Mouse (Mus musculus): ENCODE data around the gene Rsu1. TPM values are rescaled to one million over a fixed set of nuclear protein-coding genes. Genes with fewer than 3 reads are reported as not detected.

Gene Rsu1
- polyA plus RNA-seq, 1 experiment from 2014 or later: 68.3 TPM

- H3K36me3 ChIP-seq (ENCODE audit: control insufficient read depth, insufficient read depth): no peaks in the 10 kb centered on the region
- TF ChIP-seq CTCF (IDR thresholded peaks at IDR 0.05; ENCODE audit: low read depth): no peak
- H3K27me3 ChIP-seq (replicated peaks; ENCODE audit: control insufficient read depth, insufficient read depth, low read length): no peaks in the 10 kb centered on the region
- H3K4me1 ChIP-seq (replicated peaks; ENCODE audit: control insufficient read depth, insufficient read depth, low read length): no peaks in the 10 kb centered on the region
- no peak for ATAC-seq
- H3K9me3 ChIP-seq (ENCODE audit: control insufficient read depth): no peaks in the 10 kb centered on the region
- no peak overlapping the region for H3K27ac ChIP-seq (ENCODE audit: low read depth, low read length)
- WGBS: 79% methylated on average over 12 of the region's 12 CpGs
- no peak overlapping the region for H3K9ac ChIP-seq (ENCODE audit: low read depth, low read length)
- H3K4me2 ChIP-seq (replicated peaks; ENCODE audit: low read depth): no peak overlapping the region
- H3K4me3 ChIP-seq (ENCODE audit: low read depth, low read length): no peak overlapping the region
These were observed 37.9 kb downstream of the Rsu1 start for GRCm38 (mm10) chr2:13233254-13233835.

GRCm38 (mm10) chr2:13232305-13232704 is 38.9 kb downstream of the Rsu1 start:
- no peak overlapping the region for H3K4me3 ChIP-seq (ENCODE audit: low read depth, low read length)
- no peak overlapping the region for H3K4me2 ChIP-seq (replicated peaks; ENCODE audit: low read depth)
- H3K27me3 ChIP-seq (replicated peaks; ENCODE audit: control insufficient read depth, insufficient read depth, low read length): no peaks in the 10 kb centered on the region
- no peaks in the 10 kb centered on the region for H3K4me1 ChIP-seq (replicated peaks; ENCODE audit: control insufficient read depth, insufficient read depth, low read length)
- H3K27ac ChIP-seq (ENCODE audit: low read depth, low read length): no peak overlapping the region
- no peaks in the 10 kb centered on the region for H3K9me3 ChIP-seq (ENCODE audit: control insufficient read depth)
- ATAC-seq: no peak
- WGBS: 88% methylated on average over 6 of the region's 6 CpGs
- H3K36me3 ChIP-seq (ENCODE audit: control insufficient read depth, insufficient read depth): no peaks in the 10 kb centered on the region
- TF ChIP-seq CTCF (IDR thresholded peaks at IDR 0.05; ENCODE audit: low read depth): no peak
- no peak overlapping the region for H3K9ac ChIP-seq (ENCODE audit: low read depth, low read length)

GRCm38 (mm10) chr2:13229686-13230085 is 41.5 kb downstream of the Rsu1 start:
- Histone ChIP-seq H3K27ac (ENCODE audit: low read depth, low read length) (no peak overlapping the region), H3K4me2 (replicated peaks; ENCODE audit: low read depth) (no peak overlapping the region), H3K4me3 (ENCODE audit: low read depth, low read length) (no peak overlapping the region), H3K4me1 (replicated peaks; ENCODE audit: control insufficient read depth, insufficient read depth, low read length) (no peaks in the 10 kb centered on the region), H3K9ac (ENCODE audit: low read depth, low read length) (no peak overlapping the region), H3K36me3 (ENCODE audit: control insufficient read depth, insufficient read depth) (no peaks in the 10 kb centered on the region), H3K27me3 (replicated peaks; ENCODE audit: control insufficient read depth, insufficient read depth, low read length) (no peaks in the 10 kb centered on the region), H3K9me3 (ENCODE audit: control insufficient read depth) (no peaks in the 10 kb centered on the region)
- no peak for ATAC-seq
- WGBS: 98% methylated on average over 3 of the region's 3 CpGs
- no peak for TF ChIP-seq CTCF (IDR thresholded peaks at IDR 0.05; ENCODE audit: low read depth)

- 77% methylated on average over 4 of the region's 4 CpGs for WGBS
- Histone ChIP-seq H3K4me1 (replicated peaks; ENCODE audit: control insufficient read depth, insufficient read depth, low read length) (no peaks in the 10 kb centered on the region), H3K9ac (ENCODE audit: low read depth, low read length) (no peak overlapping the region), H3K27ac (ENCODE audit: low read depth, low read length) (no peak overlapping the region), H3K4me3 (ENCODE audit: low read depth, low read length) (no peak overlapping the region), H3K4me2 (replicated peaks; ENCODE audit: low read depth) (no peak overlapping the region), H3K9me3 (ENCODE audit: control insufficient read depth) (no peaks in the 10 kb centered on the region), H3K36me3 (ENCODE audit: control insufficient read depth, insufficient read depth) (no peaks in the 10 kb centered on the region), H3K27me3 (replicated peaks; ENCODE audit: control insufficient read depth, insufficient read depth, low read length) (no peaks in the 10 kb centered on the region)
- no peak for TF ChIP-seq CTCF (IDR thresholded peaks at IDR 0.05; ENCODE audit: low read depth)
- ATAC-seq: no peak
These were observed 45.2 kb downstream of the Rsu1 start for GRCm38 (mm10) chr2:13226031-13226430.

- Histone ChIP-seq H3K9ac (ENCODE audit: low read depth, low read length) (no peak overlapping the region), H3K4me2 (replicated peaks; ENCODE audit: low read depth) (no peak overlapping the region), H3K36me3 (ENCODE audit: control insufficient read depth, insufficient read depth) (no peaks in the 10 kb centered on the region), H3K27ac (ENCODE audit: low read depth, low read length) (no peak overlapping the region), H3K9me3 (ENCODE audit: control insufficient read depth) (no peaks in the 10 kb centered on the region), H3K4me1 (replicated peaks; ENCODE audit: control insufficient read depth, insufficient read depth, low read length) (no peaks in the 10 kb centered on the region), H3K4me3 (ENCODE audit: low read depth, low read length) (no peak overlapping the region), H3K27me3 (replicated peaks; ENCODE audit: control insufficient read depth, insufficient read depth, low read length) (no peaks in the 10 kb centered on the region)
- WGBS: 91% methylated on average over 3 of the region's 3 CpGs
- no peak for ATAC-seq
- no peak for TF ChIP-seq CTCF (IDR thresholded peaks at IDR 0.05; ENCODE audit: low read depth)
These were observed 46.7 kb downstream of the Rsu1 start for GRCm38 (mm10) chr2:13224546-13224945.

GRCm38 (mm10) chr2:13223451-13223850 is 47.8 kb downstream of the Rsu1 start:
- WGBS: 86% methylated on average over 4 of the region's 4 CpGs
- Histone ChIP-seq H3K36me3 (ENCODE audit: control insufficient read depth, insufficient read depth) (no peaks in the 10 kb centered on the region), H3K9me3 (ENCODE audit: control insufficient read depth) (no peaks in the 10 kb centered on the region), H3K9ac (ENCODE audit: low read depth, low read length) (no peak overlapping the region), H3K4me1 (replicated peaks; ENCODE audit: control insufficient read depth, insufficient read depth, low read length) (no peaks in the 10 kb centered on the region), H3K27me3 (replicated peaks; ENCODE audit: control insufficient read depth, insufficient read depth, low read length) (no peaks in the 10 kb centered on the region), H3K4me3 (ENCODE audit: low read depth, low read length) (no peak overlapping the region), H3K4me2 (replicated peaks; ENCODE audit: low read depth) (no peak overlapping the region), H3K27ac (ENCODE audit: low read depth, low read length) (no peak overlapping the region)
- TF ChIP-seq CTCF (IDR thresholded peaks at IDR 0.05; ENCODE audit: low read depth): no peak
- no peak for ATAC-seq

- Histone ChIP-seq H3K27me3 (replicated peaks; ENCODE audit: control insufficient read depth, insufficient read depth, low read length) (no peaks in the 10 kb centered on the region), H3K9me3 (ENCODE audit: control insufficient read depth) (no peaks in the 10 kb centered on the region), H3K27ac (ENCODE audit: low read depth, low read length) (no peak overlapping the region), H3K4me3 (ENCODE audit: low read depth, low read length) (no peak overlapping the region), H3K9ac (ENCODE audit: low read depth, low read length) (no peak overlapping the region), H3K4me1 (replicated peaks; ENCODE audit: control insufficient read depth, insufficient read depth, low read length) (no peaks in the 10 kb centered on the region), H3K36me3 (ENCODE audit: control insufficient read depth, insufficient read depth) (peaks cover 13% of the 10 kb centered on the region; the same call in 1 of the 2 replicates), H3K4me2 (replicated peaks; ENCODE audit: low read depth) (no peak overlapping the region)
- TF ChIP-seq CTCF (IDR thresholded peaks at IDR 0.05; ENCODE audit: low read depth): no peak
- 73% methylated on average over 2 of the region's 2 CpGs for WGBS
- no peak for ATAC-seq
These were observed 51.1 kb downstream of the Rsu1 start for GRCm38 (mm10) chr2:13220141-13220540.
